ENCODE assay signal across 20 mouse cellular contexts in the genomic region with DNA sequence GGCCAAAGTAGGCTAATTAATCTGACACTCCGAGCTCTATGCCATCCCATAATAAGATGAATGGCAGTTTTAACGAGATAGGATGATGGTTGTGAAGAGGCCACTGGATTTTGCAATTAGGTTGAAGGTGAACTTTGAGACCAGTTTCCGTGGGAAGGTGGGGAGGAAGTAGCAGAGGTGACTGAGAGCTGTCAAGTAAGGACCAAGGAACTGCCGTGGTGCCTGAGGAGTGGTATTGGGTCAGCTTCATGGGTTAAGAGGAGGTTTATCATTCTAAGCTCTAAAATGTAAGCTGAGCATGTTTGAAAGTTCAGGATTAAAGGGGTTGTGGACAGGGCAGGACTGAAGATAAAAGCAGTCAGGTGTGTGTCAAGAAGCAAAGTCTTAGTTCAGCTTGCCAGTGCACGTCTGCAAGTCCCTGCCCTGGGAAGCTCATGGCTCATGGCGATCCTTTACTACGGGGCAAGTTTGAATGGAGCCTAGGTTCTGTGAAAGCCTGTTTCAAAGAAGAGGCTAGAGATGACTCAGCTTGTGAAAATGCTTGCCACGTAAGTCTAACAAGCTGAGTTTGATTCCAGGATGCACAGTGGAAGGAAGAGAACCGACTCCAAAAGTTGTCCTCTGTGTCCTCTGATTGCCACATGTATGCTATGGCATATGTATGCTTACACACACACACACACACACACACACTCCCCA. TPM values are rescaled to one million over a fixed set of nuclear protein-coding genes. Genes with fewer than 3 reads are reported as not detected.
A peak's percentile ranks its signal among the peaks of the same experiment; 100 is the strongest.
DNase-seq lines count a peak whose midpoint lies in the region; ATAC-seq and TF ChIP-seq lines count a peak whose summit lies in the region.
"Had no signal": no experiment of that assay in that cellular context is flagged by ENCODE, and none has a peak within 500 bp of the region (broad histone marks: within the 10 kb centered on the region; RNA-seq: fewer than 3 reads in every experiment).

No protein-coding gene starts in this region.

- no peak for ATAC-seq in lung, postnatal 0 days
- no peak for ATAC-seq in G1E (ENCODE audit: extremely low read depth, insufficient number of reproducible peaks, low FRiP score, poor library complexity, severe bottlenecking)
- ATAC-seq in intestine, embryonic 15.5 days, result peak; percentile 68
- ATAC-seq: forebrain, embryonic 13.5 days had no signal

- no peak for DNase-seq in lung, postnatal 0 days (ENCODE audit: low spot score)
- DNase-seq in lung, postnatal 14 days, result no peak
- no peak for DNase-seq in G1E (ENCODE audit: low spot score)
- DNase-seq in yolk sac, embryonic 10.5 days (ENCODE audit: low spot score), result peak; percentile 44
- DNase-seq in left cerebral cortex, postnatal 25 days (ENCODE audit: low spot score in 2 of 2), result no peak
- DNase-seq in right cerebral cortex, postnatal 10 days (ENCODE audit: low spot score in 2 of 2), result no peak
- DNase-seq: cerebellum, adult 2 months; heart, adult 2 months; heart, postnatal 10 days; kidney, adult 2 months; kidney, postnatal 36 days; thymus, postnatal 36 days had no signal

- no peak overlapping the region for H3K4me2 ChIP-seq in lung, postnatal 0 days (replicated peaks; ENCODE audit: low read depth, low read length)
- H3K4me2 ChIP-seq in intestine, embryonic 15.5 days (replicated peaks), result no peak overlapping the region
- H3K4me2 ChIP-seq: forebrain, embryonic 13.5 days; hindbrain, embryonic 14.5 days; limb, embryonic 12.5 days; neural tube, embryonic 12.5 days had no signal

- H3K9ac ChIP-seq in lung, postnatal 0 days (replicated peaks; ENCODE audit: low read depth), result no peak overlapping the region
- no peak overlapping the region for H3K9ac ChIP-seq in intestine, embryonic 15.5 days
- H3K9ac ChIP-seq: forebrain, embryonic 13.5 days; hindbrain, embryonic 14.5 days; limb, embryonic 12.5 days; neural tube, embryonic 12.5 days had no signal

- intact Hi-C loops in left cerebral cortex, postnatal 25 days (cut with DNase I), result no loop called here

- H3K27me3 ChIP-seq in lung, postnatal 0 days (replicated peaks; ENCODE audit: insufficient read depth, low read length), result no peaks in the 10 kb centered on the region
- H3K27me3 ChIP-seq in G1E (ENCODE audit: insufficient read depth, low read length), result 0 out of 2 replicates have a peak, but pooled peaks cover 2% of the 10 kb centered on the region
- no peaks in the 10 kb centered on the region for H3K27me3 ChIP-seq in intestine, embryonic 15.5 days (replicated peaks)
- H3K27me3 ChIP-seq: forebrain, embryonic 13.5 days; limb, embryonic 12.5 days; neural tube, embryonic 12.5 days had no signal

- no peak for TF ChIP-seq EP300 in lung, postnatal 0 days (IDR thresholded peaks at IDR 0.05)

- 66% methylated on average over 9 of the region's 9 CpGs for WGBS in lung, postnatal 0 days
- 63% methylated on average over 9 of the region's 9 CpGs for WGBS in intestine, embryonic 15.5 days

- no peaks in the 10 kb centered on the region for H3K36me3 ChIP-seq in lung, postnatal 0 days (ENCODE audit: insufficient read depth, low read length)
- H3K36me3 ChIP-seq in G1E (replicated peaks), result peaks cover 9% of the 10 kb centered on the region
- no peaks in the 10 kb centered on the region for H3K36me3 ChIP-seq in intestine, embryonic 15.5 days
- H3K36me3 ChIP-seq: limb, embryonic 12.5 days; neural tube, embryonic 12.5 days had no signal

- H3K4me1 ChIP-seq in lung, postnatal 0 days (ENCODE audit: insufficient read depth, low read depth, low read length), result peaks cover 6% of the 10 kb centered on the region; the same call in 1 of the 2 replicates
- peaks cover 17% of the 10 kb centered on the region for H3K4me1 ChIP-seq in G1E (ENCODE audit: insufficient read depth, low read depth, low read length)
- H3K4me1 ChIP-seq in intestine, embryonic 15.5 days (replicated peaks), result no peaks in the 10 kb centered on the region
- H3K4me1 ChIP-seq: forebrain, embryonic 13.5 days; limb, embryonic 12.5 days; neural tube, embryonic 12.5 days had no signal

- no peaks in the 10 kb centered on the region for H3K9me3 ChIP-seq in lung, postnatal 0 days (ENCODE audit: low read length)
- H3K9me3 ChIP-seq in G1E (replicated peaks), result no peaks in the 10 kb centered on the region
- H3K9me3 ChIP-seq in intestine, embryonic 15.5 days, result no peaks in the 10 kb centered on the region
- H3K9me3 ChIP-seq: forebrain, embryonic 13.5 days; limb, embryonic 12.5 days; neural tube, embryonic 12.5 days had no signal

- H3K4me3 ChIP-seq in lung, postnatal 0 days (ENCODE audit: low read depth, low read length), result no peak overlapping the region
- peak overlapping the region; percentile 14; the same call in 1 of the 2 replicates for H3K4me3 ChIP-seq in G1E (ENCODE audit: low read depth, low read length)
- H3K4me3 ChIP-seq in intestine, embryonic 15.5 days (replicated peaks), result no peak overlapping the region
- H3K4me3 ChIP-seq: forebrain, embryonic 13.5 days; heart, adult 2 months; limb, embryonic 12.5 days; neural tube, embryonic 12.5 days had no signal

- H3K27ac ChIP-seq in lung, postnatal 0 days (ENCODE audit: low read length), result 0 out of 2 replicates have a peak overlapping the region, but pooled peaks have one; percentile 10
- peak overlapping the region; percentile 30 for H3K27ac ChIP-seq in intestine, embryonic 15.5 days
- H3K27ac ChIP-seq: forebrain, embryonic 13.5 days; hindbrain, embryonic 14.5 days; limb, embryonic 12.5 days; neural tube, embryonic 12.5 days had no signal

- TF ChIP-seq CTCF in lung, postnatal 0 days (IDR thresholded peaks at IDR 0.05), result no peak
- TF ChIP-seq CTCF in G1E (IDR thresholded peaks at IDR 0.05; ENCODE audit: low read depth, low read length), result no peak

RNA-seq across cellular contexts. Expression of gene Srsf5, which starts 7.8 kb away (rescaled TPM):
- 442 and 529 TPM in 2 replicates for polyA plus RNA-seq in lung, postnatal 0 days (2015; fragmentation: Nextera tagmentation; extraction: Ambion mirVana)
- total RNA-seq in G1E (2014; fragmentation: Nextera tagmentation) (655 and 656 TPM in 2 replicates), G1E (2017) (895 and 1,080 TPM in 2 replicates)
- 111 and 297 TPM in 2 replicates for polyA plus RNA-seq in G1E (2012)
- 515 and 607 TPM in 2 replicates for polyA plus RNA-seq in intestine, embryonic 15.5 days (2015; fragmentation: Nextera tagmentation; extraction: Ambion mirVana)
- total RNA-seq in left cerebral cortex, postnatal 25 days (2021), result 100 to 1,000 TPM; 275 to 306 TPM

RNA-seq across cellular contexts. Expression of gene Slc10a1, which starts 31.0 kb away (rescaled TPM):
- polyA plus RNA-seq in lung, postnatal 0 days (2015; fragmentation: Nextera tagmentation; extraction: Ambion mirVana), result 0.47 and 0.57 TPM in 2 replicates
- total RNA-seq in G1E (2014; fragmentation: Nextera tagmentation) (not detected in 2 replicates), G1E (2017) (0.44 and 0.52 TPM in 2 replicates)
- not detected in 2 replicates for polyA plus RNA-seq in G1E (2012)
- polyA plus RNA-seq in intestine, embryonic 15.5 days (2015; fragmentation: Nextera tagmentation; extraction: Ambion mirVana), result 0.36 and 0.47 TPM in 2 replicates
- not detected for total RNA-seq in left cerebral cortex, postnatal 25 days (2021)
- total RNA-seq: heart, adult 2 months; heart, postnatal 10 days; left cerebral cortex, adult 18-20 months; midbrain, postnatal 0 days had no signal
- polyA plus RNA-seq: cerebellum, adult 2 months; heart, adult 2 months; macrophage had no signal
